Mouse (Mus musculus): Measurements from ENCODE around the gene Epha2. TPM values are rescaled to one million over a fixed set of nuclear protein-coding genes. Genes with fewer than 3 reads are reported as not detected.

Epha2 gene
- polyA plus RNA-seq, 1 experiment: 14.2 TPM

DNA sequence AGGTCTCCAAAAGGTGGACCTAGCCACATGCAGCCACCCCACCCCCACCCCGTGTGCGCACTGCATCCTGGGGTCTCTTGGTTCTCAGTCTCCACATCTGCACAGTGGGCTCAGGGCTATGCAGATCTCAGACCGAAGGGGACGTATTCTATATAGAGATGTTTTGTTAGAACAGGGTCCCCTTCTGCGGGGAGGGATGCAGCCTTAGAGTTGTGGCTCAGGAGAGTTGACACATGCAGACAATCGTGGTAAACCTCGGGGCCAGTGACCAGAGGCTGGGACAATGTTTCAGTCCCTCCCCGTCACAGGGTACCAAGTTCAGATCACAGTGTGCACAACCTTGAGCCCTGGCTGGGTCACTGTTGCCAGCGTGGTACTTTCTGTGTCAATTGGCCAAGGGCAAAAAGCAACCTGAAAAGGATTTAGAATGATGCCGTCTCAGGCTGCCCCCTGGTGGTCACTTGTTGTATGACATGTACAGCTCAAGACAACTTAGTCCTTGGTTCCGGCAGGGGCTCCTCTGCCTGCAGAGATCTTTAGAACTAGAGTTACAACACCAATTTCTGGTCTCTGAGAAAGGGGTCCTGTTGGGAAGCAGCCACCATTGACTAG, 62.0 kb downstream of the Epha2 start:
- Histone ChIP-seq H3K4me3 (replicated peaks; ENCODE audit: control insufficient read depth, low read depth, low read length) (no peak overlapping the region), H3K4me1 (ENCODE audit: control insufficient read depth, insufficient read depth, low read length) (no peaks in the 10 kb centered on the region), H3K27ac (ENCODE audit: control insufficient read depth, insufficient read depth, low read depth, low read length, poor library complexity) (no peak overlapping the region)
- 27% methylated on average over 11 of the region's 11 CpGs for WGBS
- TF ChIP-seq CTCF (IDR thresholded peaks at IDR 0.05; ENCODE audit: control insufficient read depth, insufficient read depth, low read length): peak; percentile 72
- TF ChIP-seq POLR2A (IDR thresholded peaks at IDR 0.05; ENCODE audit: borderline replicate concordance, control insufficient read depth, low read depth, low read length): no peak

DNA sequence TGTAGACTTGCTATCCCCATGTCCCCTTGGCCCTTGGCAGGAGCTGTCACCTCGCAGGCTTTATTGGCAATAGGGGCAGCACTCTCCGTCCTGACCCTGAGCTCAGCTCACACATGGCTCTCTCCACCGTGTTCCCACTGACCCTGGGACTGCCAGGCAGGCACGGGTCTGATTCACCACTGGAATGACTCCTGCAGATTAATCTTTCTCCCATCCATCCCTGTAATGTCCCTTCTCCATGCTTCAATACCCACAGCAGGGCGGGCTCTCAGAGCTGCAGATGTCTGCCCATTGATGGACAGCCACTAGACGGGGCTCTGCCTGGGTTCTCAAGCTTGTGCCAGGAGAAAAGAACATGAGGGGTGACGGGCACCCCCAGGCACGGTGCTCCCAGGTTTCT, 64.1 kb downstream of the Epha2 start:
- Histone ChIP-seq H3K4me3 (replicated peaks; ENCODE audit: control insufficient read depth, low read depth, low read length) (no peak overlapping the region), H3K4me1 (ENCODE audit: control insufficient read depth, insufficient read depth, low read length) (no peaks in the 10 kb centered on the region), H3K27ac (ENCODE audit: control insufficient read depth, insufficient read depth, low read depth, low read length, poor library complexity) (no peak overlapping the region)
- 63% methylated on average over 8 of the region's 8 CpGs for WGBS
- TF ChIP-seq CTCF (IDR thresholded peaks at IDR 0.05; ENCODE audit: control insufficient read depth, insufficient read depth, low read length) (no peak), POLR2A (IDR thresholded peaks at IDR 0.05; ENCODE audit: borderline replicate concordance, control insufficient read depth, low read depth, low read length) (no peak)

DNA sequence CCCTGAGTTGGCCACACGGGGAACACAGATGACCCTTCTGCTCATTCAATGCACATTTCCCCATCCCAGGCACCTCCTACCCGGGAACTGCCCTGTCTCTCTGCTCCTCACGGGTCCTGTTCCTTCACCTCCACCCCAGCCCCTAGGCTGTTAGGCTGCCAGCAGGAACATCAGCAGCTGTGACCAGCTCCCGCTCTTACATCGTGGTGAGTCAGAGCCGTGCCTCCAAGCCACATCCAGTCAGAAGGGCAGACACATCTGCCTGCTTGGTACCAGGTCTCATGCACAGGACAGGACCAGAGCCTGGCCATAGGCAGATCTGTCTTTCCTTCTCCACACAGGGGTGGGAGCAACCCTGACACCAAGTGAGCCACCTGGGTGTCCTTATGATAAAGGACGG, 64.8 kb downstream of the Epha2 start:
- H3K4me3 ChIP-seq (replicated peaks; ENCODE audit: control insufficient read depth, low read depth, low read length): no peak overlapping the region
- H3K4me1 ChIP-seq (ENCODE audit: control insufficient read depth, insufficient read depth, low read length): no peaks in the 10 kb centered on the region
- no peak overlapping the region for H3K27ac ChIP-seq (ENCODE audit: control insufficient read depth, insufficient read depth, low read depth, low read length, poor library complexity)
- WGBS: 56% methylated on average over 7 of the region's 7 CpGs
- no peak for TF ChIP-seq CTCF (IDR thresholded peaks at IDR 0.05; ENCODE audit: control insufficient read depth, insufficient read depth, low read length)

DNA sequence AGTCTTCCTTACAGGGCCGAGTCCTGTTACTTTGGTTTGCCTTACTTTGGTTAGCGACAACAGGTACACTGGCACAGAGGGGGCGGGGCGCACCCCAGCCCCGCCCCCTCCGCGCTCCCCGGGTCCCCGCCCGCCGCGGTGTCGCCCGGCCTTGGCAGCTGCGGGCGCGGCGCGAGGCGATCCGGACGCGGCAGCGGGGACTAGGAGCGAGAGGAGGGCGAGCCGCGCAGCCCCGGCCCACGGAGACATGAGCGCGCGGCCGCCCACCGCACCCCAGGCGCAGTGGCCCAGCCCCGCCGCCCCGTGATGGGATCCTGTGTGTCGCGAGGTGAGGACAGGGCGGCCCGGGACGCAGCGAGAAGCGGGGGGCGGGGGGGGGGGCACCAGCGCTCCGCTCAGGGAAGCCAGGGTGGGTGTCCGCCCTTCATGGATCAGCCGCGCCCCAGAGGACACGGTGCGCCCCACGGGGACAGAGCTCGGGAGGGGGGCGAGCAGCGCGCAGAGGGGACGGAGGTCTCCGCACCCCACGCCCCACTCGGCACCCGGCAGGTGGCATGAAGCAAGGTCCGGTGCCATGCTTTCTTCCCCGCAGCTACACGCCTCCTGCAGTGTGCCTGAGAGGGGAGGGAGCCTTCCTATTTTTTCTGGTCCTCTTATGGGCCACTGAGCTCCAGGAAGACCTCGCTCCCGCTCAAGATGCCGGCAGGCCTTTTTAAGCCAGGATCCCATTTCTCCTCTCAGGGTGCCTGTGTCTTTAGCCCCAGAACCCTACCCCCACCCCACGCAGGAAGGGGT, 67.2 kb downstream of the Epha2 start, which contains the start of gene Fam131c:
Gene Fam131c, plus strand, starts transcription at position 224 of the 795 bp plus-strand sequence.
- H3K4me3 ChIP-seq (replicated peaks; ENCODE audit: control insufficient read depth, low read depth, low read length): no peak within 1 kb of the TSS
- no peak for TF ChIP-seq POLR2A (IDR thresholded peaks at IDR 0.05; ENCODE audit: borderline replicate concordance, control insufficient read depth, low read depth, low read length)
- TF ChIP-seq CTCF (IDR thresholded peaks at IDR 0.05; ENCODE audit: control insufficient read depth, insufficient read depth, low read length): no peak
- no peaks in the 10 kb centered on the region for H3K4me1 ChIP-seq (ENCODE audit: control insufficient read depth, insufficient read depth, low read length)
- no peak within 1 kb of the TSS for H3K27ac ChIP-seq (ENCODE audit: control insufficient read depth, insufficient read depth, low read depth, low read length, poor library complexity)
- WGBS: 5% methylated on average over 58 of the region's 71 CpGs

DNA sequence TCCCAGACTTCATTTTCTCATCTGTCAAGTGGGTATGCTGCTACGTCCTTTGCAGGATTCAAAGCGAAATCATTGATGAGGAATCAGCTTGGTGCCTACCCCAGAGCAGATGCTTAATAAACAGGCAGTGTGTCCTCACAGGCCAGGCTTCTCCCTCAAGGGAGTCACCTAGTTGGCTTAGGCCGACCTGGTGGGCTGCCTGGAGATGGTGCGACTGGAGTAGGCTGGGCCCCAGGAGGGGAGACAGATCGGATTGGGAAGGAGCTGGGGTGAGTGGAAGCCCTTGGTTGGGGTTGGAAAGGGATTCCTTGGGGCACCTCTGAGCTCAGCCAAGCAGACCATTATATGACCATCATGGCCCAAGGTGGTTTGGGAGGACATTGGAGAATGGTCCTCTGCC, 71.4 kb downstream of the Epha2 start:
- TF ChIP-seq POLR2A (IDR thresholded peaks at IDR 0.05; ENCODE audit: borderline replicate concordance, control insufficient read depth, low read depth, low read length) (no peak), CTCF (IDR thresholded peaks at IDR 0.05; ENCODE audit: control insufficient read depth, insufficient read depth, low read length) (no peak)
- Histone ChIP-seq H3K27ac (ENCODE audit: control insufficient read depth, insufficient read depth, low read depth, low read length, poor library complexity) (no peak overlapping the region), H3K4me3 (replicated peaks; ENCODE audit: control insufficient read depth, low read depth, low read length) (no peak overlapping the region), H3K4me1 (ENCODE audit: control insufficient read depth, insufficient read depth, low read length) (no peaks in the 10 kb centered on the region)
- WGBS: 84% methylated on average over 5 of the region's 5 CpGs

Other genes starting within 250 kb of the Epha2 start
- 4.6 and 9.6 TPM in 2 replicates for gene Crocc, start 240.7 kb upstream of the Epha2 start, polyA plus RNA-seq (2011; ENCODE audit: insufficient read depth, insufficient read length, low replicate concordance, missing spikeins)
- gene Necap2, start 222.9 kb upstream of the Epha2 start, polyA plus RNA-seq (2011; ENCODE audit: insufficient read depth, insufficient read length, low replicate concordance, missing spikeins): 69.2 and 91.5 TPM in 2 replicates
- not detected in 2 replicates for gene Spata21, start 212.9 kb upstream of the Epha2 start, polyA plus RNA-seq (2011; ENCODE audit: insufficient read depth, insufficient read length, low replicate concordance, missing spikeins)
- gene Szrd1, start 161.5 kb upstream of the Epha2 start, polyA plus RNA-seq (2011; ENCODE audit: insufficient read depth, insufficient read length, low replicate concordance, missing spikeins): 23.6 and 31.2 TPM in 2 replicates
- 7.9 and 9.2 TPM in 2 replicates for gene Fbxo42, start 153.3 kb upstream of the Epha2 start, polyA plus RNA-seq (2011; ENCODE audit: insufficient read depth, insufficient read length, low replicate concordance, missing spikeins)
- gene Rsg1, start 87.3 kb upstream of the Epha2 start, polyA plus RNA-seq (2011; ENCODE audit: insufficient read depth, insufficient read length, low replicate concordance, missing spikeins): 2.1 TPM in 1 of 2 replicates, not detected in the other
- gene Arhgef19, start 61.7 kb upstream of the Epha2 start, polyA plus RNA-seq (2011; ENCODE audit: insufficient read depth, insufficient read length, low replicate concordance, missing spikeins): 1.1 TPM in 1 of 2 replicates, not detected in the other
- not detected in 2 replicates for gene Fam131c, start 67.0 kb downstream of the Epha2 start, polyA plus RNA-seq (2011; ENCODE audit: insufficient read depth, insufficient read length, low replicate concordance, missing spikeins)
- gene Clcnka, start 97.5 kb downstream of the Epha2 start, polyA plus RNA-seq (2011; ENCODE audit: insufficient read depth, insufficient read length, low replicate concordance, missing spikeins): not detected in 2 replicates
- gene Clcnkb, start 114.8 kb downstream of the Epha2 start, polyA plus RNA-seq (2011; ENCODE audit: insufficient read depth, insufficient read length, low replicate concordance, missing spikeins): not detected in 2 replicates
- 0.34 and 0.72 TPM in 2 replicates for gene Hspb7, start 119.5 kb downstream of the Epha2 start, polyA plus RNA-seq (2011; ENCODE audit: insufficient read depth, insufficient read length, low replicate concordance, missing spikeins)
- not detected in 2 replicates for gene Srarp, start 134.9 kb downstream of the Epha2 start, polyA plus RNA-seq (2011; ENCODE audit: insufficient read depth, insufficient read length, low replicate concordance, missing spikeins)
- gene Zbtb17, start 143.4 kb downstream of the Epha2 start, polyA plus RNA-seq (2011; ENCODE audit: insufficient read depth, insufficient read length, low replicate concordance, missing spikeins): 12.1 and 24.1 TPM in 2 replicates
- gene Spen, start 237.4 kb downstream of the Epha2 start, polyA plus RNA-seq (2011; ENCODE audit: insufficient read depth, insufficient read length, low replicate concordance, missing spikeins): 22.2 and 33.2 TPM in 2 replicates